Mouse (Mus musculus) liver, adult (tissue): ENCODE measurements around the gene Sbf2.

ENCODE experiments used
- GATA4 ChIP-seq: IDR thresholded peaks from 2 replicates; pipeline ENCODE4 v1.6.1; 2014; ENCODE audit warnings: mild to moderate bottlenecking, low read length; ENCODE audit not compliant: insufficient replicate concordance

The Sbf2 gene

DNA sequence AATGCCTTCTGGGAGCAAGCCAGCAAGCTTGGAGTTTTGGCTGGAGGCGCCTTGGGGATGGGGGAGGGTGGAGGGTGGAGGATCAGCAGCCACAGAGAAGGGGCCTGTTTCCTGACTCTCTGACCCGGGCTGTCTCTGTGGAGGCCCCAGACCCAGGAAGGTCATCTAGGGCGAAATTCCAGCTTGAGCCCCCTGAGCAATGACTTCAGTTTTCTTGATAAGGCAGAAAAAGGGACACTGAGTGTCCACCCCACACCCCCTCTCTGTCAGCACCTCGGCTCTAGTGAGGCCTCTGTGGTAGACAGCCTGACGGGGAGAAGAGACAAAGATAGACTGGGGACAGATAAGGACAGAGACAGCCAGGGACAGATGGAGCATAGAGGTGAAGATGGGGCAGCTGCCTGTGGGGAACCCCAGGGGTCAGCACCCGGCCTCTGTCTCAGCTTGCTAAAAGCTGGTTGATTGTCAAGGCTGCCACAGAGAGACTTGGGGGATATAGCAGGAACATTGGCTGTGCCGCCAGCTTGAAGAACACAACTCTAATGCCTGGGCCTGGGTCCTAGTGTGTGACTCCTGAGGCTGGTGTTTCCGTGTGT is 327.1 kb downstream of the Sbf2 start:
- peak; percentile 53; the same call in 1 of the 2 replicates for TF ChIP-seq GATA4

GRCm38 (mm10) chr7:110286838-110287475 is 327.8 kb downstream of the Sbf2 start:
- TF ChIP-seq GATA4 = no peak

DNA sequence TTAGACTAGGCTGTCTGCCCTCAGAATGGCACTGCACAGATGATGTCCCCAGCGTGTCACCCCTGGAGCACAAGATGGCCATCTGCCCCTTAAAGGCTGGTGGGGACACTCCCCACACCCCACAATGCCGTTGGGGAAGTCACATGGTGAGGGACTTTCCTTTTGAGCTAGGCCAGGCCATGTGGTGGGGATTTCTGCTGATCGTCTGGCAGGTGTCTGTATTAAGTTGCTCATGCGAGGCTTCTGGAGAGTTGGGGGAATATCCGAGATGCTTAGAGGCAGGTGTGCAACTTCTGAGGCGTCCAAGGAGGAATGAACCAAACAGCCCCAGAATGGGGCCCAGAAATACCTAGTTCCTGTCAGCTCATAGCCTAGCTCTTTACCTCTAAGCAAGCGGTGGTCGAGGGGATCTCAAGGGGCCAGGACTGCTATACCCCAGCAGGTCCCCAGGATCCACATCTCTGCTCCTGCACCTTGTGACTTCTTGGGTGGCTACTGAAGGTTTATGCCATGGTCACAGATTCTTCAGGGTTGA is 328.5 kb downstream of the Sbf2 start:
- no peak for TF ChIP-seq GATA4

DNA sequence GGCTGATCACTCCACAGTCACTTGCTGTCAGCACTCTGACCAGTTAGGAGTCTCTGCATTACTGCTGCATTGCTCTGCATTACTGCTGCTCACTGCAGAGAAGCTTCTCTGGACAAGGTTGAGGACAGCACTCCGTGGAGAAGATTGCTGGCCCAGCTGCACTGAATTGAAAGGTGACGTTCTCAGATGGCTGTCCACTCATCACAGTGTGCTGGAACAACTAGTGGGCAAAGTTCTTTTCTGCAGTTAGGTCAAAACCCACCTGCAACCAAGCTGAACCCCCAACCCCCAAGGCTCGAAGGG is 328.9 kb downstream of the Sbf2 start:
- TF ChIP-seq GATA4 = no peak

- TF ChIP-seq GATA4 = no peak
Observed at GRCm38 (mm10) chr7:110285076-110285848, 329.5 kb downstream of the Sbf2 start.

GRCm38 (mm10) chr7:110283484-110284275 is 331.0 kb downstream of the Sbf2 start:
- TF ChIP-seq GATA4 = no peak

DNA sequence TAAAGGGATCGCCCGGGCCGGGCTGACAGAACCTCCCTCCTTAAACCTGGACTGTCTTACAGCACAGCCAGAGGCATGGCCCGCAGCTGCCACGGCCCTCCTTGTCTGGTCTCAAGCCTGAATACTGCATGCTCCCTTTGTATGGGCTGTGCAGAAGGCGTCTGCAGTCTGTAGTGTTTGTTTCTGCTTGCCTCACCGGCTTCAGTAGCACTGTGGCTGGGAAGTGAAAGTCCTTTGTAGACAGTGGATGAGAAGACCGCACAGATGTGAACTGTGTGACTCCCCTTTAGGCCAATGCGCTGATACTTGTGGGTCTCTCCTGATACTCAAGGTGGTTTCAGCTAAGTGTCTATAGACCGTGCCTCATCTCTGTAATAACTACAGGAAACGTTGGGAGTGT is 331.9 kb downstream of the Sbf2 start:
- no peak for TF ChIP-seq GATA4

- TF ChIP-seq GATA4 = no peak
Observed at GRCm38 (mm10) chr7:110281435-110282256, 333.1 kb downstream of the Sbf2 start.

DNA sequence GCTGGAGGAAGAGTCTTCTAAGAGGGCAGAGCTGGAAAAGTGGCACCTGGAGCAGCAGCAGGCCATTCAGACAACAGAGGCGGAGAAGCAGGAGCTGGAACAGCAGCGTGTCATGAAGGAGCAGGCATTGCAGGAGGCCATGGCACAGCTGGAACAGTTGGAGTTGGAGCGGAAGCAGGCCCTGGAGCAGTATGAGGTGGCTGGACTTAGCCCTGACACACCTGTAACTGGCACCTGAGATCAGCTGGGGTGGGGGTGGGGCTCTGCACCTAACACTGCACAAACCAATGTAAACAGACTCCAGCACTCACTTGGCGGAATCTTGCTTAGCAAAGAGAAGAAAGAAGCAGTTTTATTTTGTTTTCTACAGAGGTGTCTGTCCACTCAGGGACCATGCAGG is 335.5 kb downstream of the Sbf2 start:
- TF ChIP-seq GATA4 = no peak

DNA sequence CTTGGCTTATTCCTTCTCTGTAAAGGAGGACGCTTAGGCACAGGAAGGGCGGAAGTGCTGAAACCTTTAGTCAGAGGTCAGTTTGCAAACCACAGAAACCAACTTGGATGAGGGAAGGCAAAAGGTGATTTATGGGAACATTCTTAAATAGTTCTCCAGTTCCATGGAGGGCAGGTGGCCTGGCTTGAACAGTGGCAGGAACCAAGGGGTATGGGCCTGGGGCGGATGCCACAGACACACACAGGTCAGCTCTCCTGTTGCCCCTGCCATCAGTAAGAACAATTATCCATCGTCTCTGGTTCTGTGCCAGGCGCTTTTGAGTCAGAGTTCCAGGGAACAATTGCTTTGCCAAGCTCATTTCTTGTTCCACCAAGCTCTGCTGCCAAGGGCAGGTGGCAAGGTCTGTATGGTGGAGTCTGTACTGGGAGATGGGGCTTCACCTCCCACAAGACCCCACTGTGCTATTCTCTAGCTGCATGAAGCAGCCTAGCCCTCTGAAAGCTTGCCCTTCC is 336.9 kb downstream of the Sbf2 start:
- TF ChIP-seq GATA4 = no peak

GRCm38 (mm10) chr7:110272434-110272833 is 342.3 kb downstream of the Sbf2 start:
- no peak for TF ChIP-seq GATA4

GRCm38 (mm10) chr7:110271814-110272213 is 342.9 kb downstream of the Sbf2 start:
- peak; percentile 30; the same call in 1 of the 2 replicates for TF ChIP-seq GATA4

DNA sequence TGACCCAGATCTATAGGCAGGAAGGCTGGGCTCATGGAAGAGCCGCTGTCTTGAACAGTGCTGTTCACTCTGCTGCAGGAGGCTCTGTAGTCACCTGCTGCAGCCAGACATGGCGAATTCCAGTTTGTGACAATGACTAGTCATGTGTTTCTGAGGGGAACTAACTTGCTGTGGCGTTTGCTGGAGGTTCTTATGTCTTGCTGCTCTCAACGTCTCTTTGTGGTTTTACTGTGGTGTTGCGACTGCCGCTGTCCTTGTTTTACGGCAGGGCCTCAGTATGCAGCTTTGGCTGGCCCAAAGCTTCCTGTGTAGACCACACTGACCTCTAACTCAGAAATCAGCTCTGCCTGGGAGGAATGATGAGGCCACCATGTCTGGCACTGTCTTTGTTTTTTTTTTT is 344.3 kb downstream of the Sbf2 start:
- TF ChIP-seq GATA4 = no peak

GRCm38 (mm10) chr7:110269777-110270176 is 344.9 kb downstream of the Sbf2 start:
- no peak for TF ChIP-seq GATA4
